Mouse (Mus musculus) right cerebral cortex, postnatal 25 days (tissue): Measurements from ENCODE around the gene Lrmda.

Experiments
- DNase-seq: peaks from one replicate; pipeline ENCODE4 v3.0.0; 2022

The Lrmda gene

GRCm38 (mm10) chr14:22440341-22440999, 421.0 kb downstream of the Lrmda start:
- DNase-seq, result no peak

GRCm38 (mm10) chr14:22441859-22442447, 422.4 kb downstream of the Lrmda start:
- no peak for DNase-seq

GRCm38 (mm10) chr14:22442719-22443118, 423.2 kb downstream of the Lrmda start:
- no peak for DNase-seq

- no peak for DNase-seq
Observed at GRCm38 (mm10) chr14:22444541-22444940, 425.0 kb downstream of the Lrmda start.

GRCm38 (mm10) chr14:22445161-22445821, 425.8 kb downstream of the Lrmda start:
- peak; percentile 25 for DNase-seq

GRCm38 (mm10) chr14:22445841-22446570, 426.5 kb downstream of the Lrmda start:
- no peak for DNase-seq

- DNase-seq, result no peak
Observed at GRCm38 (mm10) chr14:22451603-22452002, 432.1 kb downstream of the Lrmda start.

GRCm38 (mm10) chr14:22464314-22464713, 444.8 kb downstream of the Lrmda start:
- no peak for DNase-seq

- no peak for DNase-seq
Observed at GRCm38 (mm10) chr14:22471041-22471440, 451.5 kb downstream of the Lrmda start.

GRCm38 (mm10) chr14:22473451-22473850, 453.9 kb downstream of the Lrmda start:
- DNase-seq, result no peak

- DNase-seq, result no peak
Observed at GRCm38 (mm10) chr14:22473991-22474390, 454.5 kb downstream of the Lrmda start.

GRCm38 (mm10) chr14:22493326-22493725, 473.8 kb downstream of the Lrmda start:
- DNase-seq, result no peak

GRCm38 (mm10) chr14:22494290-22494689, 474.8 kb downstream of the Lrmda start:
- no peak for DNase-seq

- DNase-seq, result no peak
Observed at GRCm38 (mm10) chr14:22494866-22495265, 475.4 kb downstream of the Lrmda start.

GRCm38 (mm10) chr14:22495286-22495685, 475.8 kb downstream of the Lrmda start:
- no peak for DNase-seq

GRCm38 (mm10) chr14:22497636-22498131, 478.2 kb downstream of the Lrmda start:
- DNase-seq, result peak; percentile 11

- no peak for DNase-seq
Observed at GRCm38 (mm10) chr14:22509747-22510530, 490.4 kb downstream of the Lrmda start.

- no peak for DNase-seq
Observed at GRCm38 (mm10) chr14:22510531-22510785, 490.9 kb downstream of the Lrmda start.

GRCm38 (mm10) chr14:22514362-22515084, 495.0 kb downstream of the Lrmda start:
- DNase-seq, result no peak

- no peak for DNase-seq
Observed at GRCm38 (mm10) chr14:22530706-22531105, 511.2 kb downstream of the Lrmda start.

GRCm38 (mm10) chr14:22533501-22533900, 514.0 kb downstream of the Lrmda start:
- DNase-seq, result no peak
